Mouse (Mus musculus): ENCODE data around the gene Cbx6. TPM values are rescaled to one million over a fixed set of nuclear protein-coding genes. Genes with fewer than 3 reads are reported as not detected.

The Cbx6 gene
- total RNA-seq (2022): 10 to 100 TPM; 15.5 to 20.3 (median 18.9) TPM

- peak; percentile 93 for DNase-seq (ENCODE audit: low spot score)
Observed at GRCm38 (mm10) chr15:79834130-79834880, at the start of gene Cbx6, which contains the start of gene Npcd. Gene Cbx6 (minus strand): TSS chr15:79834688. Gene Npcd (minus strand): TSS chr15:79834237.

DNA sequence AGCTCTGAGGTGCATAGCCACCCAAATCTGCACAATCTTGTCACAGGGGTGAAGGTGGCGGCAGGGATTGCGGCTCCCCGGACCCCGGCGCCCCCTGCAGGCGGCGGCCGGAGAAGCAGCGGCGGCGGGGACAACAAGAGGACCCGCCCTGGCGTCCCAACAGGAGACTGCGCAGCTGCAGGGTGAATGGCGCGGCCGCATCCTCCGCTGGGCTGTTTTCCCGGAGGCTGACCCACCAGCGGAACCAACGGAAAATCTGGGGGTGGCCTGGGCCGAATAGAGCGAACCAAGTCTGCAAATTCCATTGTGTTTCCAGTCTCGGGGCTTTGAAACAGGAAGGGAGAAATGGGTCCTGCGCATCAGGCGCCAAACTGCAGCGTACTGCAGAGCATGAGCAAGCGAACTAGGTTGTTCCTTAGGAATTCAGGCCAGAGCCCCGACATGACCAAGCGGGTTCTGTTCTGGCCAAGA, 48.9 kb upstream of the Cbx6 start:
- peak; percentile 96 for DNase-seq (ENCODE audit: low spot score)

DNA sequence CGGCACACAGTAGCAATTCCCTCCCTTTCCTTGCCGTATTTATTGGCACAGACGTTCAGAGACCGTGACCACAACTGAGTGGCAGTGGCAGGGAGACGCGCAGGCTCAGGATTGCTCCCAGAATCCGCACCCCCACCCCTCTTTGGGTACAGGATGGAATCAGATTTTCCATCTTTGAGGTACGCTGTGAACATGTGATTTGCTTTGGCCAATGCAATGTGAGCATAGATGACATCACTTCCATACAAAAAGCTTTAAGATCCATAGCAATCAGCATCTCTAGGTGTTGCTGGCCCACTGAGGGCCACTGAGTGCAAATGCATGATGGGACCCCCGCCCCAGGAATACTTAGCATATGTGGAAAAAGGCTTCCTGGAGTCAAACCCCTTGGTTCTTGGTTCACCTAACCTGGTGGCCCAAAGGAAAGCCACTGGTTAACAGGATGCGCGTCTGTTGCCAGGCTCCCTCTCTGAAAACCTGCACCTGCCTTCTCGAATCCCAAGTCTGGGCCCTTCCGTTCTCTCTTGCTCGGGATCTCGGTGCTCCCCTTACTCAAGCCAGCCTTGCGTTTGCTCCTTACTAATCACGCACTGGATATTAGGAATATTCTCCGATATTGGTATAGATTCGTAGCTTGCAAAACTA, 48.3 kb upstream of the Cbx6 start:
- DNase-seq (ENCODE audit: low spot score): no peak

- no peak for DNase-seq (ENCODE audit: low spot score)
Observed at GRCm38 (mm10) chr15:79880477-79880876, 46.0 kb upstream of the Cbx6 start.

- DNase-seq (ENCODE audit: low spot score): peak; percentile 94
Observed at GRCm38 (mm10) chr15:79879319-79879718, 44.8 kb upstream of the Cbx6 start.

DNA sequence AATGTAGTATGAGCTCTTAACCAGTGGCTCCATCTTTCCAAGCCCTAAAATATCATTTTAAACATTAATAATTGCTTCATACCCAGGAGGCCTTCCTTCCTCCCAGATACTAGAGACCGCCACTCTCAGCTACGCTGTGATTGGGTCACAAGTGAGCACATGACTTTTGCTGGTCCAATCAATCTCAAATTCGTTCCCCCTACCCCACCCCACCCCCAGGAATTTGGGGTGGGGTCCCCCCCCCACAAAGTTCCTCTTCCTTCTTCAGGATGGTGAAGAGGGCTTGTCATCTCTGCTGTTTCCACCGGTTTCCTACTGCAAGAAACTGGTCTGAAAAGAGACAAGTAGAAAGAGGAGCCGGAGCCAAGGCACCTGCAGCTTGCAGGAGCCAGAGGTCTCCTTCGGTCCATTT, 44.2 kb upstream of the Cbx6 start:
- DNase-seq (ENCODE audit: low spot score): no peak

DNA sequence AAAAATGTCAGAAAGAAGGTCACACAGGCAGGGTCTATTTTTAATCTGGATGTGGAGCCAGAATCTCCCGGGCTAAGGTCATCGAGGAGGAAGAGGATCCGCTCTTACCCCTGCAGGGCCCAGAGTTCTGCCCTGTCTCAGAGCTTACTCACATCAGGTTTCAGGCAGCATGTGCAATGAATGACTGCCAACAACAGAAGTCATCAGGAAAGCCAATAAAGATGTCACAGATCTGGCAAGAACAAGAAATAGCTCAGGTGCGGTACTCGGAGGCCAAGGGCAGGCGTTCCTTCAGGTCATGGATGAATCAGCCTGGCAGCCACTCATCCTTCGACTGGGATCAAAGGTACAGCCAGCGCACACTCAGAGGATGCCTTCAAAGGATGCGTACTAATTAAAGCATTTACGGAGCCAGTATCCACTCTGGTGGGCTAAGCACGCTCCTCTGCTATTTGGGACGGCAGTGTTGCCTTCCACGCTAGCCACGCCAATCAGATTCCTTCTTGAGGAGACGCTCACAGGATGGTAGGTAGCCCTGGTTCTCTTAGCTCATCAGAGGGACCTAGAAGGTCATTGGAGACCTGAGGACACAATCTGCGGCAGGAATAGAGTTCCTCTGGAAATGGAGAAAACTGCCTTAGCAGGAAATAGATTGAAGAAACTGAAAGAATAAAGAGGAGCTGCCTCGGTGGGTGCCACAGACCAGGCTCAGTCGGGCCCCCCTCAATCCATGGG, 40.9 kb upstream of the Cbx6 start:
- no peak for DNase-seq (ENCODE audit: low spot score)

GRCm38 (mm10) chr15:79873995-79874394, 39.5 kb upstream of the Cbx6 start:
- DNase-seq (ENCODE audit: low spot score): no peak

GRCm38 (mm10) chr15:79873545-79873944, 39.1 kb upstream of the Cbx6 start:
- no peak for DNase-seq (ENCODE audit: low spot score)

GRCm38 (mm10) chr15:79867260-79868002, 32.9 kb upstream of the Cbx6 start:
- no peak for DNase-seq (ENCODE audit: low spot score)

GRCm38 (mm10) chr15:79859821-79860220, 25.3 kb upstream of the Cbx6 start:
- no peak for DNase-seq (ENCODE audit: low spot score)

- no peak for DNase-seq (ENCODE audit: low spot score)
Observed at GRCm38 (mm10) chr15:79858979-79859378, 24.5 kb upstream of the Cbx6 start.

DNA sequence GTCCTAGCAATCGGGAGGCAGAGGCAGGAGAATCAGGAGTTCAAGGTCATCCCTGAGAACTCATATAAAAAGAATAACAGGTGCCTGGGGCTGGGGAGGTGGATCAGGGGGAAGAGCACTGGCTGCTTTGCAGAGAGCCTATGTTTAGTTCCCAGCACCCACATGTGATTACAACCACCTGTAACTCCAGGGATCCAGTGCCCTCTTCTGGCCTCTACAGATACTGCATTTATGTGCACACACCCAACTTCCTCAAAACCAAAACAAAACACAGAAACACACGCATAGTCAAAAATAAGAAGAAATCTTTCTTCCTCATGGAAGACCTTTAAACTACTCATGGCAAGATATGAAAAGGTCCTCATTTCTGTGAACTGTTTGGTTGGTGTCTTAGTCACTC, 15.7 kb upstream of the Cbx6 start:
- no peak for DNase-seq (ENCODE audit: low spot score)

DNA sequence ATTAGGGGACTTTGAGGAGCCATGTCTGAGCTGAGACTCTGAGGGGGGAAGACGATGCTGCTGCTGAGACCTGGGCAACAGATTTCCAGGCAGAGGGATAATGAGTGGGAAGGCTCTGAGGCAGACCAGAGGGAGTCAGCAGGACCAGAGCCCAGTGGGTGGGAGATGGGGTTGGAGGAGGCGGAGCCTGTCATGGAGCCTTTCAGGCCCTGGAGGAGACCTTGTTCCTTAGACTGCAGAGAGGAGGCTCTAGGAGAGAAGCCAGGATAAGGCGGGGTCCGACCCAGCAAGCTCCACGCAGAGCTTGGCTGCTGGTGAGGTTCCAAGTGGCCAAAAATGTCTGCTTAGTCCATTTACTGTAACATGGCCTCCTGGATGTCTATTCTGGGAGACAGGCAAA, 12.6 kb upstream of the Cbx6 start:
- peak; percentile 30 for DNase-seq (ENCODE audit: low spot score)

- no peak for DNase-seq (ENCODE audit: low spot score)
Observed at GRCm38 (mm10) chr15:79845986-79846385, 11.5 kb upstream of the Cbx6 start.

GRCm38 (mm10) chr15:79842985-79843384, 8.5 kb upstream of the Cbx6 start:
- no peak for DNase-seq (ENCODE audit: low spot score)

DNA sequence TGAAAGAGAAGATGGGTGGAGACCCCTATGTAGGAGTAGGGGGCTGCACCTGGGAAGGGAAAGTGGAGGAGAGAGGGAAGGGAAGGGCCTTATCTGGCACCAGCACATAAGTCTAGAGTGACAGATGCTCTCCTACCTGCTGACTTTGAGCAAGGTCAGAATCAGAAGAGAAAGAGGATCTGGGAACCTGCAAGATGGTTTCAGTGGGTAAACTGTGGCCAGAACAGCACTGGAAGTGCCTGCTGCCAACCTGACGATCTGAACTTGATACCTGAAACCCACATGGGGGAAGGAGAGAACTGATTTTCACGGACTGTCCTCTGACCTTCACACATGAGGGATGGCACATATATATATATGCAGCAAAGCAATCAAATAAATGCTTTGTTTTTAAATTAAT, 5.8 kb upstream of the Cbx6 start:
- no peak for DNase-seq (ENCODE audit: low spot score)

DNA sequence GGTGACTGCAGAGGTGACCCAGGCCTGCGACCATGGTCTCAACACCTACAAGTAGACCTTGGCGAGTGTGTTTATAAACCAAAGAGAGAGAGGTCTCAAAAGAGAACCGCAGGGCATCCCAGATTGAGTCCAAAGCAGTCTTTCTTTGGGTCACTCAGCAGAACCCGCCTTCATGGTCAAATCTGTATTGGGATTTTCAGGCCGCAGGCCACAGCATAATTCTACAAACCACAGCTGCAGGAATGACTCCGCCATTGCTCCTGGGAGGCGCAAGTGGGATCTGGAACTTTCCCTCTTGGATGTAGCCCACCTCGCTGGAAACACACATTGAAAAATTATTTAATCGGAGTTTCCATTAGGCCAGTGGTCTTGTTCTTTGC, 383 bp upstream of the Cbx6 start:
- DNase-seq (ENCODE audit: low spot score): no peak

DNA sequence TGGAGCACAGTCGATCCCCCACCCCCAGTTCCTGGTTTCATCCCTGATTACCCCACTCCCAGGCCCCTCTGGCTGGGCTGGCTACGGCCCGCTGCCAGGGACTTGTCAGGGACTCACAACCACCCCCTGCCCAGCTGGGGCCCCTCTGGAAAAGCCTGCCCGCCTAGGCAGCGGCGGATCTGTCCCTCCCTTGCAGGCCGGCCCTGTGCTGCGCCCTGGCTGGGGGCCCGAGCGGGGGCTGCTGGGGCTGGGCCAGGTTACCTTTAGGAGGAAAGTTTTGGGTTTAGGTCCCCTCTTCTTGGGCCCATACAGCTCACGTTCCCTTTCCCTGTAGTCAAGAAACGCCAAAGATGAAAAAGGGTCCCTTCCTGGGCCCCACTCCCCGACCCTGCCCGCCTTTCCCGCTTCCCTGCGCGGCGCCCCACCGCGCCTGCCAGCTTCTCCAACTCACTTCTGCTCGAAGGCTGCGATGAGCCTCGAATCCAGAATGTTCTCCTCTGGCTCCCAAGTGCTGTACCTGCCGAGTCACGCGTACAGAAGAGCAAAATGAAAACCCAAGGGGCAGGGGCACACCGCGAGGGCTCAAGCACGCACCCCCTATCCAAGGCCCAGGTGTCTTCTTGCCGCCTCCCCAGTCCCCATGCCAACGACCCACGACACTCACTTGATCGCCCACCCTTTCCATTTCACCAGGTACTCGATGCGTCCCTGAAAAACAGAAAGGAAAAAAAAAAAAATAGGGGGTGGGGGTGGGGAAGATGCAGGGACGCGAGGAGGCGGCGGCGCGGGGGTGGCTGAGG, 1.0 kb downstream of the Cbx6 start:
- no peak for DNase-seq (ENCODE audit: low spot score)

DNA sequence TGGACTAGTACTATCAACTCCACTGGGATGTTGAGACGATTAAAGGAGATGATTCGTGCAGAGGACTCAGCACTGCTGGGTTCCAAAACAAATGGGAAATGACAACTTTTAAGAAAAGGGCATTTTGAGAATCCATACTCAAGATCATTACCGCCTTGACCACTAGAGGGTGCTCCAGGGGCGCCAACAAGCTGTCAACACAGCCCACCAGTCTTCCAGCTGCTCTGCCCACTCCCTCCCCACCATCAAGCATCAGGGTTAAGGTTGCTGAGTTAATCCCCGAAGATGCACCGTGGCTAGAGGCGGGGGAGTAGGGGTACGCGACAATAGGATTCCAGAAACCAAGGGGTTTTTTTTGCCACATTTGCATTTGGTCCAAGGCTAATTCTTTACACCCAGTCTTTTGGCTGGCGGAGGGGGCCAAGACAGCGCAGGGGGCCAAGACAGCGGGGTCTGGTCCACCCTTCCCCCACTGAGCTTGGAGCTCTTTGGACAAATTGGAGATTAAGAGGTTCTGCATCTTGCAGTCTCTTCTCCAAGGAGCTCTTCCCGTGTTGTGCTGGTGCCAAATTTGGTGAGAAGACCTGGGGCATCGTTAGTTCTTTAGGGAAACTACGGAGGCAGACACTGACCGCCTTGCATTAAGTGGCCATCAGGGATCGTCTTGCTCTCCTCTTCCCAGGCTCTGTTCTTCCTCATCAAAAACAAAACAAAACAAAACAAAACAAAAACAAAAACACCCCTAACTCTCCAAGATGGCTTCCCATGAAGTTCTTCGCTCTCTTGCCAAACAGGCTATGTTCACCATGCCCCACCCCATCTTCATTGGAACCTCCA, 2.2 kb downstream of the Cbx6 start:
- DNase-seq (ENCODE audit: low spot score): peak; percentile 76
